Mouse (Mus musculus) embryo, embryonic 11 days (tissue): ENCODE measurements around the gene Cux1.
"Not testable (repeated sequence)": the region's sequence is repeated elsewhere in the genome, so short reads cannot be mapped to it uniquely, and the experiment has no call there.

Experiments used
- DNase-seq: peaks from one replicate; pipeline ENCODE4 v3.0.0-alpha.2; 2015

Gene Cux1

GRCm38 (mm10) chr5:136470985-136471735 is 96.1 kb downstream of the Cux1 start:
- DNase-seq: not testable (repeated sequence)

- DNase-seq: no peak
Measured at GRCm38 (mm10) chr5:136469301-136469700, 98.0 kb downstream of the Cux1 start.

- DNase-seq: peak; percentile 86
Measured at GRCm38 (mm10) chr5:136467360-136467999, 99.8 kb downstream of the Cux1 start.

- DNase-seq: no peak
Measured at GRCm38 (mm10) chr5:136465770-136466406, 101.4 kb downstream of the Cux1 start.

GRCm38 (mm10) chr5:136465366-136465765 is 101.9 kb downstream of the Cux1 start:
- no peak for DNase-seq

- peak; percentile 47 for DNase-seq
Measured at GRCm38 (mm10) chr5:136464849-136465248, 102.4 kb downstream of the Cux1 start.

GRCm38 (mm10) chr5:136464128-136464527 is 103.2 kb downstream of the Cux1 start:
- no peak for DNase-seq

- DNase-seq: no peak
Measured at GRCm38 (mm10) chr5:136462613-136463012, 104.7 kb downstream of the Cux1 start.

GRCm38 (mm10) chr5:136459901-136460300 is 107.4 kb downstream of the Cux1 start:
- DNase-seq: no peak

- no peak for DNase-seq
Measured at GRCm38 (mm10) chr5:136458893-136459499, 108.3 kb downstream of the Cux1 start.

- DNase-seq: peak; percentile 52
Measured at GRCm38 (mm10) chr5:136458102-136458863, 109.0 kb downstream of the Cux1 start.

GRCm38 (mm10) chr5:136456395-136456794 is 110.9 kb downstream of the Cux1 start:
- DNase-seq: no peak

- no peak for DNase-seq
Measured at GRCm38 (mm10) chr5:136452681-136453080, 114.6 kb downstream of the Cux1 start.

GRCm38 (mm10) chr5:136449801-136450200 is 117.5 kb downstream of the Cux1 start:
- DNase-seq: no peak

GRCm38 (mm10) chr5:136445967-136446366 is 121.3 kb downstream of the Cux1 start:
- no peak for DNase-seq

- DNase-seq: no peak
Measured at GRCm38 (mm10) chr5:136442238-136443187, 124.8 kb downstream of the Cux1 start.

- DNase-seq: no peak
Measured at GRCm38 (mm10) chr5:136429647-136430046, 137.6 kb downstream of the Cux1 start.

GRCm38 (mm10) chr5:136428498-136429060 is 138.7 kb downstream of the Cux1 start:
- peak; percentile 25 for DNase-seq

GRCm38 (mm10) chr5:136427772-136428497 is 139.4 kb downstream of the Cux1 start:
- peak; percentile 11 for DNase-seq

- DNase-seq: no peak
Measured at GRCm38 (mm10) chr5:136427121-136427771, 140.0 kb downstream of the Cux1 start.
